Comparison of ENCODE assay signal across 27 mouse cellular contexts in genomic region chr14:26034364-26034763, GRCm38 (mm10). TPM values are rescaled to one million over a fixed set of nuclear protein-coding genes. Genes with fewer than 3 reads are reported as not detected.
DNase-seq lines count a peak whose midpoint lies in the region; ATAC-seq and TF ChIP-seq lines count a peak whose summit lies in the region.
"Not testable (repeated sequence)": the region's sequence is repeated elsewhere in the genome, so short reads cannot be mapped to it uniquely, and the experiment has no call there.
"Had no signal": no experiment of that assay in that cellular context is flagged by ENCODE, and none has a peak within 500 bp of the region (broad histone marks: within the 10 kb centered on the region; RNA-seq: fewer than 3 reads in every experiment).

No protein-coding gene starts in this region.

- H3K27me3 ChIP-seq in heart, postnatal 0 days (ENCODE audit: control insufficient read depth, insufficient read depth, low read length); intestine, embryonic 16.5 days (replicated peaks; ENCODE audit: control insufficient read depth, insufficient read depth, low read length); lung, embryonic 14.5 days (ENCODE audit: insufficient read depth, low read length); lung, postnatal 0 days (replicated peaks; ENCODE audit: insufficient read depth, low read length); stomach, embryonic 15.5 days (replicated peaks): not testable (repeated sequence)

- not testable (repeated sequence) for H3K9me3 ChIP-seq in heart, postnatal 0 days (replicated peaks; ENCODE audit: control insufficient read depth, low read length); intestine, embryonic 16.5 days (ENCODE audit: control insufficient read depth, low read length); lung, embryonic 14.5 days (ENCODE audit: low read depth, low read length); lung, postnatal 0 days (ENCODE audit: low read length); stomach, embryonic 15.5 days

- not testable (repeated sequence) for H3K4me3 ChIP-seq in heart, postnatal 0 days (ENCODE audit: low read depth, low read length); intestine, embryonic 16.5 days (ENCODE audit: low read length); lung, embryonic 14.5 days (ENCODE audit: low read depth, low read length); lung, postnatal 0 days (ENCODE audit: low read depth, low read length); stomach, embryonic 15.5 days (replicated peaks)

- not testable (repeated sequence) for DNase-seq in heart, postnatal 0 days (ENCODE audit: low spot score); lung, embryonic 14.5 days; lung, postnatal 0 days (ENCODE audit: low spot score)

- no CpG with 5 or more reads among the region's 3 CpGs for WGBS in heart, postnatal 0 days
- WGBS in intestine, embryonic 16.5 days: no CpG with 5 or more reads among the region's 3 CpGs
- WGBS in lung, embryonic 14.5 days: no CpG with 5 or more reads among the region's 3 CpGs
- WGBS in lung, postnatal 0 days: no CpG with 5 or more reads among the region's 3 CpGs
- WGBS in stomach, embryonic 15.5 days: no CpG with 5 or more reads among the region's 3 CpGs

- H3K9ac ChIP-seq in heart, postnatal 0 days (replicated peaks; ENCODE audit: low read depth, low read length); intestine, embryonic 16.5 days (ENCODE audit: low read depth, low read length); lung, embryonic 14.5 days; lung, postnatal 0 days (replicated peaks; ENCODE audit: low read depth); stomach, embryonic 15.5 days: not testable (repeated sequence)

- not testable (repeated sequence) for TF ChIP-seq EP300 in heart, postnatal 0 days (IDR thresholded peaks at IDR 0.05; ENCODE audit: low read depth); lung, postnatal 0 days (IDR thresholded peaks at IDR 0.05)

- not testable (repeated sequence) for H3K4me1 ChIP-seq in heart, postnatal 0 days (ENCODE audit: control insufficient read depth, insufficient read depth); intestine, embryonic 16.5 days (ENCODE audit: control insufficient read depth, insufficient read depth, low read length); lung, embryonic 14.5 days (ENCODE audit: insufficient read depth); lung, postnatal 0 days (ENCODE audit: insufficient read depth, low read depth, low read length); stomach, embryonic 15.5 days

- not testable (repeated sequence) for H3K36me3 ChIP-seq in heart, postnatal 0 days (replicated peaks; ENCODE audit: control insufficient read depth, insufficient read depth, low read length); intestine, embryonic 16.5 days (ENCODE audit: control insufficient read depth, insufficient read depth, low read length); lung, embryonic 14.5 days (ENCODE audit: insufficient read depth); lung, postnatal 0 days (ENCODE audit: insufficient read depth, low read length); stomach, embryonic 15.5 days

- ATAC-seq in heart, postnatal 0 days (ENCODE audit: insufficient read depth, low read depth): peak; percentile 47; the same call in 1 of the 2 replicates
- ATAC-seq in intestine, embryonic 16.5 days: peak; percentile 50
- ATAC-seq in lung, embryonic 14.5 days (ENCODE audit: insufficient read depth): peak; percentile 73
- ATAC-seq in lung, postnatal 0 days: peak; percentile 53
- peak; percentile 60; the same call in 1 of the 2 replicates for ATAC-seq in stomach, embryonic 15.5 days (ENCODE audit: insufficient read depth, low FRiP score, low read depth)

- H3K27ac ChIP-seq in heart, postnatal 0 days (ENCODE audit: low read depth); intestine, embryonic 16.5 days (ENCODE audit: low read length); lung, embryonic 14.5 days (ENCODE audit: low read depth); lung, postnatal 0 days (ENCODE audit: low read length); stomach, embryonic 15.5 days: not testable (repeated sequence)

- not testable (repeated sequence) for TF ChIP-seq CTCF in heart, postnatal 0 days (IDR thresholded peaks at IDR 0.05; ENCODE audit: low read depth); lung, embryonic 14.5 days (IDR thresholded peaks at IDR 0.05; ENCODE audit: low read depth); lung, postnatal 0 days (IDR thresholded peaks at IDR 0.05)

- H3K4me2 ChIP-seq in heart, postnatal 0 days (ENCODE audit: low read depth, low read length); intestine, embryonic 16.5 days (ENCODE audit: low read depth, low read length); lung, embryonic 14.5 days; lung, postnatal 0 days (replicated peaks; ENCODE audit: low read depth, low read length); stomach, embryonic 15.5 days: not testable (repeated sequence)

RNA-seq across cellular contexts. Expression of gene Gm9780, which starts 8.1 kb away (rescaled TPM):
- 99.6 and 106 TPM in 2 replicates for total RNA-seq in heart, postnatal 0 days (2014; rRNA removed; ENCODE audit: low replicate concordance)
- polyA plus RNA-seq in heart, postnatal 0 days (2015; fragmentation: Nextera tagmentation; extraction: Ambion mirVana): 24.3 and 38.1 TPM in 2 replicates
- polyA plus RNA-seq in intestine, embryonic 16.5 days (2015; fragmentation: Nextera tagmentation; extraction: Ambion mirVana): 21.4 and 24.3 TPM in 2 replicates
- 22.7 and 28.1 TPM in 2 replicates for polyA plus RNA-seq in lung, embryonic 14.5 days (2014; fragmentation: Nextera tagmentation; extraction: Ambion mirVana)
- polyA plus RNA-seq in lung, postnatal 0 days (2015; fragmentation: Nextera tagmentation; extraction: Ambion mirVana): 177 and 227 TPM in 2 replicates
- polyA plus RNA-seq in stomach, embryonic 15.5 days (2015; fragmentation: Nextera tagmentation; extraction: Ambion mirVana): 37.8 and 56.2 TPM in 2 replicates
- total RNA-seq: common myeloid progenitor, adult 5-6 weeks; hematopoietic stem cell, adult 5-6 weeks; MEL had no signal
- polyA plus RNA-seq: CD4-positive, CD25-positive, alpha-beta regulatory T cell, adult 4 months; erythroblast, embryonic 14.5 days had no signal

RNA-seq across cellular contexts. Expression of gene Tmem254c, which starts 32.8 kb away (rescaled TPM):
- 9.0 and 18.0 TPM in 2 replicates for total RNA-seq in heart, postnatal 0 days (2014; rRNA removed; ENCODE audit: low replicate concordance)
- polyA plus RNA-seq in heart, postnatal 0 days (2015; fragmentation: Nextera tagmentation; extraction: Ambion mirVana): 17.5 and 18.1 TPM in 2 replicates
- 56.1 and 61.1 TPM in 2 replicates for polyA plus RNA-seq in intestine, embryonic 16.5 days (2015; fragmentation: Nextera tagmentation; extraction: Ambion mirVana)
- polyA plus RNA-seq in lung, embryonic 14.5 days (2014; fragmentation: Nextera tagmentation; extraction: Ambion mirVana): 35.0 and 37.1 TPM in 2 replicates
- polyA plus RNA-seq in lung, postnatal 0 days (2015; fragmentation: Nextera tagmentation; extraction: Ambion mirVana): 76.1 and 87.6 TPM in 2 replicates
- polyA plus RNA-seq in stomach, embryonic 15.5 days (2015; fragmentation: Nextera tagmentation; extraction: Ambion mirVana): 49.1 and 66.8 TPM in 2 replicates

RNA-seq across cellular contexts. Expression of gene Cphx2, which starts 47.0 kb away (rescaled TPM):
- not detected in 2 replicates for total RNA-seq in heart, postnatal 0 days (2014; rRNA removed; ENCODE audit: low replicate concordance)
- not detected in 2 replicates for polyA plus RNA-seq in heart, postnatal 0 days (2015; fragmentation: Nextera tagmentation; extraction: Ambion mirVana)
- not detected in 2 replicates for polyA plus RNA-seq in intestine, embryonic 16.5 days (2015; fragmentation: Nextera tagmentation; extraction: Ambion mirVana)
- polyA plus RNA-seq in lung, embryonic 14.5 days (2014; fragmentation: Nextera tagmentation; extraction: Ambion mirVana): not detected in 2 replicates
- not detected in 2 replicates for polyA plus RNA-seq in lung, postnatal 0 days (2015; fragmentation: Nextera tagmentation; extraction: Ambion mirVana)
- polyA plus RNA-seq in stomach, embryonic 15.5 days (2015; fragmentation: Nextera tagmentation; extraction: Ambion mirVana): not detected in 2 replicates
- total RNA-seq: adrenal gland, adult 2 months; adrenal gland, postnatal 14 days; adrenal gland, postnatal 4 days; common myeloid progenitor, adult 5-6 weeks; gastrocnemius, adult 8-10 months; gastrocnemius, postnatal 25 days; heart, adult 18-20 months; heart, postnatal 25 days; hematopoietic stem cell, adult 5-6 weeks; MEL had no signal
- polyA plus RNA-seq: adrenal gland, adult 2 months; C2C12; CD4-positive, CD25-positive, alpha-beta regulatory T cell, adult 4 months; cerebellum, adult 2 months; embryonic facial prominence, embryonic 12.5 days; erythroblast, embryonic 14.5 days; forebrain, embryonic 12.5 days; forebrain, embryonic 15.5 days; gonadal fat pad, adult 2 months; heart, embryonic 12.5 days; heart, embryonic 16.5 days; hindbrain, embryonic 12.5 days; hindbrain, embryonic 15.5 days had no signal

RNA-seq across cellular contexts. Expression of gene Cphx3, which starts 47.7 kb away (rescaled TPM):
- total RNA-seq in heart, postnatal 0 days (2014; rRNA removed; ENCODE audit: low replicate concordance): not detected in 2 replicates
- polyA plus RNA-seq in heart, postnatal 0 days (2015; fragmentation: Nextera tagmentation; extraction: Ambion mirVana): not detected in 2 replicates
- polyA plus RNA-seq in intestine, embryonic 16.5 days (2015; fragmentation: Nextera tagmentation; extraction: Ambion mirVana): 0.21 TPM in 1 of 2 replicates, not detected in the other
- not detected in 2 replicates for polyA plus RNA-seq in lung, embryonic 14.5 days (2014; fragmentation: Nextera tagmentation; extraction: Ambion mirVana)
- not detected in 2 replicates for polyA plus RNA-seq in lung, postnatal 0 days (2015; fragmentation: Nextera tagmentation; extraction: Ambion mirVana)
- polyA plus RNA-seq in stomach, embryonic 15.5 days (2015; fragmentation: Nextera tagmentation; extraction: Ambion mirVana): not detected in 2 replicates
- total RNA-seq: adrenal gland, adult 2 months; adrenal gland, postnatal 14 days; adrenal gland, postnatal 4 days; common myeloid progenitor, adult 5-6 weeks; gastrocnemius, adult 8-10 months; gastrocnemius, postnatal 25 days; heart, adult 18-20 months; heart, postnatal 25 days; hematopoietic stem cell, adult 5-6 weeks; MEL had no signal
- polyA plus RNA-seq: adrenal gland, adult 2 months; C2C12; CD4-positive, CD25-positive, alpha-beta regulatory T cell, adult 4 months; cerebellum, adult 2 months; embryonic facial prominence, embryonic 12.5 days; erythroblast, embryonic 14.5 days; forebrain, embryonic 12.5 days; forebrain, embryonic 15.5 days; gonadal fat pad, adult 2 months; heart, embryonic 12.5 days; heart, embryonic 16.5 days; hindbrain, embryonic 12.5 days; hindbrain, embryonic 15.5 days had no signal

RNA-seq across cellular contexts. Expression of gene Duxbl1, which starts 56.0 kb away (rescaled TPM):
- total RNA-seq in heart, postnatal 0 days (2014; rRNA removed; ENCODE audit: low replicate concordance): 0.46 and 2.4 TPM in 2 replicates
- 0.23 and 0.26 TPM in 2 replicates for polyA plus RNA-seq in heart, postnatal 0 days (2015; fragmentation: Nextera tagmentation; extraction: Ambion mirVana)
- 0.40 and 0.71 TPM in 2 replicates for polyA plus RNA-seq in intestine, embryonic 16.5 days (2015; fragmentation: Nextera tagmentation; extraction: Ambion mirVana)
- 0.68 and 2.0 TPM in 2 replicates for polyA plus RNA-seq in lung, embryonic 14.5 days (2014; fragmentation: Nextera tagmentation; extraction: Ambion mirVana)
- polyA plus RNA-seq in lung, postnatal 0 days (2015; fragmentation: Nextera tagmentation; extraction: Ambion mirVana): 0.58 and 0.82 TPM in 2 replicates
- 2.0 and 2.3 TPM in 2 replicates for polyA plus RNA-seq in stomach, embryonic 15.5 days (2015; fragmentation: Nextera tagmentation; extraction: Ambion mirVana)
- total RNA-seq: adrenal gland, adult 2 months; common myeloid progenitor, adult 5-6 weeks; gastrocnemius, adult 8-10 months; heart, adult 18-20 months; heart, postnatal 25 days; hematopoietic stem cell, adult 5-6 weeks; MEL had no signal
- polyA plus RNA-seq: adrenal gland, adult 2 months; C2C12; CD4-positive, CD25-positive, alpha-beta regulatory T cell, adult 4 months; erythroblast, embryonic 14.5 days had no signal
